Mouse (Mus musculus): ENCODE data around the gene Ccdc60. TPM values are rescaled to one million over a fixed set of nuclear protein-coding genes. Genes with fewer than 3 reads are reported as not detected.
A peak's percentile ranks its signal among the peaks of the same experiment; 100 is the strongest.

Ccdc60 gene
- polyA plus RNA-seq, 1 experiment from 2014 or later: 3.7 TPM

- ATAC-seq (ENCODE audit: insufficient number of reproducible peaks, low FRiP score, low TSS enrichment, low read depth): no peak
- Histone ChIP-seq H3K9ac (no peak overlapping the region), H3K4me1 (peaks cover 5% of the 10 kb centered on the region; the same call in 1 of the 2 replicates), H3K4me2 (replicated peaks) (no peak overlapping the region), H3K27me3 (no peaks in the 10 kb centered on the region), H3K9me3 (replicated peaks) (0 out of 2 replicates have a peak, but pooled peaks cover 1% of the 10 kb centered on the region), H3K4me3 (replicated peaks) (no peak overlapping the region), H3K36me3 (no peaks in the 10 kb centered on the region), H3K27ac (replicated peaks) (no peak overlapping the region)
- WGBS: 59% methylated on average over 9 of the region's 9 CpGs
These were observed 12.2 kb upstream of the Ccdc60 start for GRCm38 (mm10) chr5:116300984-116301383.

GRCm38 (mm10) chr5:116293501-116293900 is 4.7 kb upstream of the Ccdc60 start:
- Histone ChIP-seq H3K27ac (replicated peaks) (no peak overlapping the region), H3K9ac (no peak overlapping the region), H3K4me2 (replicated peaks) (no peak overlapping the region), H3K27me3 (no peaks in the 10 kb centered on the region), H3K36me3 (no peaks in the 10 kb centered on the region), H3K4me3 (replicated peaks) (no peak overlapping the region), H3K9me3 (replicated peaks) (0 out of 2 replicates have a peak, but pooled peaks cover 4% of the 10 kb centered on the region), H3K4me1 (peaks cover 17% of the 10 kb centered on the region)
- no peak for ATAC-seq (ENCODE audit: insufficient number of reproducible peaks, low FRiP score, low TSS enrichment, low read depth)
- WGBS: 47% methylated on average over 5 of the region's 5 CpGs

GRCm38 (mm10) chr5:116290584-116290983 is 1.8 kb upstream of the Ccdc60 start:
- Histone ChIP-seq H3K27me3 (no peaks in the 10 kb centered on the region), H3K4me3 (replicated peaks) (no peak overlapping the region), H3K9me3 (replicated peaks) (no peaks in the 10 kb centered on the region), H3K36me3 (no peaks in the 10 kb centered on the region), H3K9ac (no peak overlapping the region), H3K27ac (replicated peaks) (no peak overlapping the region), H3K4me2 (replicated peaks) (no peak overlapping the region), H3K4me1 (peaks cover 24% of the 10 kb centered on the region)
- ATAC-seq (ENCODE audit: insufficient number of reproducible peaks, low FRiP score, low TSS enrichment, low read depth): no peak
- 81% methylated on average over 5 of the region's 5 CpGs for whole genome bisulfite sequencing

- no peak for ATAC-seq (ENCODE audit: insufficient number of reproducible peaks, low FRiP score, low TSS enrichment, low read depth)
- H3K9ac ChIP-seq: no peak overlapping the region
- WGBS: 13% methylated on average over 9 of the region's 9 CpGs
- peak overlapping the region; percentile 48 for H3K4me2 ChIP-seq (replicated peaks)
- H3K4me1 ChIP-seq: peaks cover 27% of the 10 kb centered on the region
- no peak overlapping the region for H3K27ac ChIP-seq (replicated peaks)
- no peaks in the 10 kb centered on the region for H3K9me3 ChIP-seq (replicated peaks)
- no peaks in the 10 kb centered on the region for H3K36me3 ChIP-seq
- no peaks in the 10 kb centered on the region for H3K27me3 ChIP-seq
- H3K4me3 ChIP-seq (replicated peaks): no peak overlapping the region
These were observed 1.1 kb upstream of the Ccdc60 start for GRCm38 (mm10) chr5:116289897-116290296.

- Histone ChIP-seq H3K36me3 (no peaks in the 10 kb centered on the region), H3K4me1 (peaks cover 27% of the 10 kb centered on the region), H3K9me3 (replicated peaks) (no peaks in the 10 kb centered on the region), H3K9ac (no peak overlapping the region), H3K4me3 (replicated peaks) (no peak overlapping the region), H3K27ac (replicated peaks) (peak overlapping the region; percentile 63; the same call in 1 of the 2 replicates), H3K27me3 (no peaks in the 10 kb centered on the region), H3K4me2 (replicated peaks) (no peak overlapping the region; the same call in 1 of the 2 replicates)
- 34% methylated on average over 10 of the region's 10 CpGs for WGBS
- ATAC-seq (ENCODE audit: insufficient number of reproducible peaks, low FRiP score, low TSS enrichment, low read depth): no peak
These were observed 602 bp downstream of the Ccdc60 start for GRCm38 (mm10) chr5:116288183-116288582.

- ATAC-seq (ENCODE audit: insufficient number of reproducible peaks, low FRiP score, low TSS enrichment, low read depth): no peak
- no peaks in the 10 kb centered on the region for H3K36me3 ChIP-seq
- WGBS: 24% methylated on average over 15 of the region's 15 CpGs
- H3K9me3 ChIP-seq (replicated peaks): no peaks in the 10 kb centered on the region
- H3K4me2 ChIP-seq (replicated peaks): peak overlapping the region; percentile 15; the same call in 1 of the 2 replicates
- H3K27ac ChIP-seq (replicated peaks): no peak overlapping the region
- no peak overlapping the region for H3K4me3 ChIP-seq (replicated peaks)
- H3K27me3 ChIP-seq: no peaks in the 10 kb centered on the region
- H3K9ac ChIP-seq: no peak overlapping the region
- peaks cover 27% of the 10 kb centered on the region for H3K4me1 ChIP-seq
These were observed 3.1 kb downstream of the Ccdc60 start for GRCm38 (mm10) chr5:116285532-116286176.

- Histone ChIP-seq H3K36me3 (no peaks in the 10 kb centered on the region), H3K4me2 (replicated peaks) (no peak overlapping the region), H3K27me3 (no peaks in the 10 kb centered on the region), H3K9ac (no peak overlapping the region), H3K4me3 (replicated peaks) (no peak overlapping the region), H3K4me1 (0 out of 2 replicates have a peak, but pooled peaks cover 2% of the 10 kb centered on the region), H3K27ac (replicated peaks) (no peak overlapping the region), H3K9me3 (replicated peaks) (no peaks in the 10 kb centered on the region)
- ATAC-seq (ENCODE audit: insufficient number of reproducible peaks, low FRiP score, low TSS enrichment, low read depth): no peak
These were observed 8.3 kb downstream of the Ccdc60 start for GRCm38 (mm10) chr5:116280518-116280917.

- no peaks in the 10 kb centered on the region for H3K27me3 ChIP-seq
- H3K36me3 ChIP-seq: no peaks in the 10 kb centered on the region
- H3K9me3 ChIP-seq (replicated peaks): no peaks in the 10 kb centered on the region
- H3K9ac ChIP-seq: no peak overlapping the region
- H3K4me1 ChIP-seq: peaks cover 3% of the 10 kb centered on the region; the same call in 1 of the 2 replicates
- H3K27ac ChIP-seq (replicated peaks): no peak overlapping the region
- WGBS: 67% methylated on average over 17 of the region's 17 CpGs
- no peak overlapping the region; the same call in 1 of the 2 replicates for H3K4me2 ChIP-seq (replicated peaks)
- no peak overlapping the region for H3K4me3 ChIP-seq (replicated peaks)
- no peak for ATAC-seq (ENCODE audit: insufficient number of reproducible peaks, low FRiP score, low TSS enrichment, low read depth)
These were observed 10.3 kb downstream of the Ccdc60 start for GRCm38 (mm10) chr5:116278436-116278918.

- no peak overlapping the region for H3K4me3 ChIP-seq (replicated peaks)
- no peak overlapping the region for H3K4me2 ChIP-seq (replicated peaks)
- no peaks in the 10 kb centered on the region for H3K27me3 ChIP-seq
- H3K9me3 ChIP-seq (replicated peaks): no peaks in the 10 kb centered on the region
- no peak overlapping the region for H3K27ac ChIP-seq (replicated peaks)
- ATAC-seq (ENCODE audit: insufficient number of reproducible peaks, low FRiP score, low TSS enrichment, low read depth): no peak
- H3K36me3 ChIP-seq: no peaks in the 10 kb centered on the region
- 89% methylated on average over 4 of the region's 4 CpGs for WGBS
- H3K9ac ChIP-seq: no peak overlapping the region
- H3K4me1 ChIP-seq: peaks cover 3% of the 10 kb centered on the region; the same call in 1 of the 2 replicates
These were observed 10.8 kb downstream of the Ccdc60 start for GRCm38 (mm10) chr5:116277951-116278350.

- Histone ChIP-seq H3K4me3 (replicated peaks) (no peak overlapping the region), H3K4me2 (replicated peaks) (no peak overlapping the region), H3K9me3 (replicated peaks) (no peaks in the 10 kb centered on the region), H3K27me3 (no peaks in the 10 kb centered on the region), H3K27ac (replicated peaks) (no peak overlapping the region), H3K9ac (no peak overlapping the region), H3K36me3 (no peaks in the 10 kb centered on the region), H3K4me1 (peaks cover 14% of the 10 kb centered on the region)
- WGBS: 49% methylated on average over 2 of the region's 2 CpGs
- ATAC-seq (ENCODE audit: insufficient number of reproducible peaks, low FRiP score, low TSS enrichment, low read depth): no peak
These were observed 14.0 kb downstream of the Ccdc60 start for GRCm38 (mm10) chr5:116274818-116275217.

- Histone ChIP-seq H3K27me3 (no peaks in the 10 kb centered on the region), H3K9me3 (replicated peaks) (no peaks in the 10 kb centered on the region), H3K4me1 (peaks cover 18% of the 10 kb centered on the region), H3K27ac (replicated peaks) (no peak overlapping the region), H3K36me3 (no peaks in the 10 kb centered on the region), H3K9ac (no peak overlapping the region), H3K4me2 (replicated peaks) (no peak overlapping the region), H3K4me3 (replicated peaks) (no peak overlapping the region)
- WGBS: 42% methylated on average over 5 of the region's 5 CpGs
- ATAC-seq (ENCODE audit: insufficient number of reproducible peaks, low FRiP score, low TSS enrichment, low read depth): no peak
These were observed 14.4 kb downstream of the Ccdc60 start for GRCm38 (mm10) chr5:116274365-116274764.

All from embryonic facial prominence, embryonic 15.5 days (tissue).